Mouse (Mus musculus): ENCODE data around the gene Nphs1.

The Nphs1 gene

DNA sequence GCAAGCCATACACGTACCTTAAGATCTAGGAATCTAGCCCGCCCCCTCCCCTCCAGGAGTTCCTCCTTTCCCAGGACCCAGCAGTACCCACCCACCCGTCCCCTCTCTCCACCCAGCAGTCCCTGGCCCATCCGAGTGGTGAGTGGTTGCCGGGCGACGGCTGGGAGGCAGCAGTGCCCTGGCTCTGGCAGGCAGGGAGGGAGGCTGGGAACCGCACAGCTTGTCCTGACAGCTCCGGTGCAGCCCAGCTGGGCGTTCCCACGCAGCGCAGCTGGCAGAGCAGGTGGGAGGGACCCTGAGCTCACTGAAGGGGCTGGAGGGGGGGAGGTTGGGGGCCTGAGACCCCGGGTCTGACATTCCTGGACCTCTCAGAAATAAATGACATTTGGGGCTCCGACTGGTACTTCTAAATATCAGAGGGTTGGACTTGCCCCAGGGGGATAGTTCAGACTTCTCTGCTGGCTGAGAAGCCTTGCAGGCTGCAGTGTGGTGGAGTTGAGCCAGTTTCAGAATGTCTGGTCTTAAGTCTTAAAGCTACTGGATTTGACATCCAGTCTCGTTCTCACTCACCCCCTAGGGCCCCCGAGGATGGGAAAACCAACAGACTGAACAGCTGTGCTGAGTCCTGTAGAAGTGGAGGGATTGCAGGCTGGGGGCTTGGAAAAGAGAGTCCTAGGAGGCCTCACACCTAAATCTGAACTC, at the start of gene Nphs1, which contains the start of gene Kirrel2:
Nphs1 (plus strand) TSS at position 687 of the 702 bp plus-strand sequence.
Kirrel2 (minus strand) TSS at position 62 of the 702 bp plus-strand sequence.
- DNase-seq (ENCODE audit: low spot score in 2 of 2), result peak; percentile 56 to 65

DNA sequence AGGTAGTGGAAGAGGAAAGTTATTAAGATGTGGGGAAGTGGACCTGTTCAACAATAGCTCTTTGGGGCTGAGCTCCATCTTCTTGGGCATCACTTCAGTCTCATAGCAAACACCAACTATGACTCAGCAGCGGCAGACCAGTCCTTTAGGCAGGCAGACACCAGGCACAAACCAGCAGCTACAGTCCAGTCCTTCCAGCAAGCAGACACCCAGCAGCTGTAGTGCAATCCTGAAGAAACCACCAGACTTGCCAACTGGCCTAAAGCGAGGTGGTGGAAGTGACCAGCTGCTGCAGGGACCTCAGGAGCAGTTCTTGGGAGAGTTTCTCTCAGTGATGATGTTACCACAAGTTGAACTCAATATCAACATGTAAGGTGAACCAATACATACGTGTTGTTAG, 49.5 kb upstream of the Nphs1 start:
- no peak for DNase-seq (ENCODE audit: low spot score in 2 of 2)

DNA sequence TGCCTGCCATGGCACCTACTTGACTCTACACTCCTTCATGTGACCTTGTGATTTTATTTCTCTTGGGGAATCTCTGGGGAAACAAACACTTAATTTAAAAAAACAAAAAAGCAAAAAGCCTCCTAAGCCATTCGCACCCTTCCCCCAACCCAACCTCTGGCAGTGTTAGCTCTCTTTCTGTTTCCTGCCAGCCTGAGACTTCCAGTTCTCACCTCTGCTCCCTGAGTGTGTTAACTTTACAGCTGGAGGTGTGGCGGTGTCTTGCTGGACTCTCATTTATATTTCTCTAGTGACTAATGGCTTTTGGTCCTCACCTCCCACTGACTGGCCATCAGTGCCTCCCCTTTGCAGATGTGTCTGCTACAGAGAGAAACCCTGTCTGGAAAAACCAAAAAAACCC, 48.3 kb upstream of the Nphs1 start:
- DNase-seq (ENCODE audit: low spot score in 2 of 2), result no peak

DNA sequence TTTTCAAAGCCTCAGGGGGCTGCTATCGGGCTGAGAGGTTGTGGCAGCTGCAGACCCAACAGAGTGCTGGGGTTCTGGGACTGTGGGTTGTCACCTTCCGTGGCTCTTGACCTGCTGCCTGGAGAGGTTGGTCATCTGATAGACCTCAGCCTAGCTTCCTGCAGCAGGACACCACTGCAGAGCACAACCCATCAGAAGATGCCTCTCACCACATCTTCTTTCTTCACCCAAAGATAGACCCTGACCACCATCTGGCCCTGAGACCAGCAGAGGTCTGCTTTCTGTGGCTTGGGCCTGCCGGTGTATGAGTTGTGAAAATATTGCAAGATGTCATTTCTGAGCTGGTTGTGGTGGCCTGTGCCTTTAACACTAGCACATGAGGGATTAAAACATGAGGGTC, 47.1 kb upstream of the Nphs1 start:
- no peak for DNase-seq (ENCODE audit: low spot score in 2 of 2)

DNA sequence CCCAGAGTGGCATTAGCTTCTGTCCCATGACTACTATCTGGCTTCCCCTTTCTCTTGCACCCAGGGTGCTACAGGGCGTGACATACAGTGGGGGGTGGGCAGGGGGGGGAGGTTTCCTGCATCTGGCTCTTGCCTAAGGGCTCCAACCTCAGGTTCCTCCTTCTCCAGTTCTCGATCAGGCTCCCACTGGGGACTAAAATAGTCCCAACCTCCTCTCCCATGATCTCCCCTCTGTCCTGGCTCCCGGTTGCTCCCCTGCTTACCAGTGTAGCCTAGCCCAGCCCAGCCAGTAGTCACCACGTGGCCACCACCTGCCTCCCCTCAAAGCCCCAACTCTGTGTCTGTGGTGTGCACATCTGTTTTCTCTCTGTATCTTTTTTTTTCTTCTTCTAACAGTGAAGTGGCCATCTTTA, 45.4 kb upstream of the Nphs1 start:
- no peak for DNase-seq (ENCODE audit: low spot score in 2 of 2)

DNA sequence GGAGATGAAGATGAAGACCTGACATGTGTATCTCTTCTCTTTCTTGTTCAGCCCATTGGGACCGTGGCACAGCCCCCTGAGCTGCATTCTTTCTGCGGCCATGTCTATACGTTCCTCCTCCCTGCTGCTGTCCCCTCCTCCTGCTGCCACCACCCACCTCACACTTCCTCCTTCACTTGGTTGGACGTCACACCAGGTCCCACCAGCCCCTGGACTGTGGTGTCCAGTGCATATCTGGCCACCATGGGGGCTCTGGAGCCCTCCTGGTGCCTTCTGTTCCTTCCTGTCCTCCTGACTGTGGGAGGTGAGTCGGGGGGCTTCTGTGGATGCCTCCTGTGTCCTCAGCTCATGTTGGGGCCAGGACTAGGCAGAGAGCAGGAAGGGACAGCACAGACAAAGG, 44.5 kb upstream of the Nphs1 start, which contains the start of gene Tyrobp:
Tyrobp (plus strand) TSS at position 165 of the 400 bp plus-strand sequence.
- DNase-seq (ENCODE audit: low spot score in 2 of 2), result no peak

DNA sequence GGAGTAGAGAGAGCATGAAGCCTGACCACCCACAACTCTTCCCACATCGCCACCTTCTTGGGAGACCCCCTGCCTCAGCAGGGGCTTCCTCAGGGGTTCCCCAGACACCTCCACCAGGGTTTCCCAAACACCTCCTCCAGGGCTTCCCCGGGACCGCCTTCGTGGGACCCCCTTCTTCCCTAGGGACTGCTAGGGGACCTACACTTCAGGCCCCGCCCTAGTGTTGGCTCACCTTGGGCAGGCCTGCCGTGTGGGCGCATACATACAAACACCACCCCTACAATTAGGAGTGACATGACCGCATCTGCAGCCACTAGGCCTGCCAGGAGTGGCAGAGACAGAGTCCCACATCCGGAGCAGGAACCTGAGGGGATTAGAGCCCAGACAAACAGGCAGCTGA, 40.3 kb upstream of the Nphs1 start:
- DNase-seq (ENCODE audit: low spot score in 2 of 2), result no peak

DNA sequence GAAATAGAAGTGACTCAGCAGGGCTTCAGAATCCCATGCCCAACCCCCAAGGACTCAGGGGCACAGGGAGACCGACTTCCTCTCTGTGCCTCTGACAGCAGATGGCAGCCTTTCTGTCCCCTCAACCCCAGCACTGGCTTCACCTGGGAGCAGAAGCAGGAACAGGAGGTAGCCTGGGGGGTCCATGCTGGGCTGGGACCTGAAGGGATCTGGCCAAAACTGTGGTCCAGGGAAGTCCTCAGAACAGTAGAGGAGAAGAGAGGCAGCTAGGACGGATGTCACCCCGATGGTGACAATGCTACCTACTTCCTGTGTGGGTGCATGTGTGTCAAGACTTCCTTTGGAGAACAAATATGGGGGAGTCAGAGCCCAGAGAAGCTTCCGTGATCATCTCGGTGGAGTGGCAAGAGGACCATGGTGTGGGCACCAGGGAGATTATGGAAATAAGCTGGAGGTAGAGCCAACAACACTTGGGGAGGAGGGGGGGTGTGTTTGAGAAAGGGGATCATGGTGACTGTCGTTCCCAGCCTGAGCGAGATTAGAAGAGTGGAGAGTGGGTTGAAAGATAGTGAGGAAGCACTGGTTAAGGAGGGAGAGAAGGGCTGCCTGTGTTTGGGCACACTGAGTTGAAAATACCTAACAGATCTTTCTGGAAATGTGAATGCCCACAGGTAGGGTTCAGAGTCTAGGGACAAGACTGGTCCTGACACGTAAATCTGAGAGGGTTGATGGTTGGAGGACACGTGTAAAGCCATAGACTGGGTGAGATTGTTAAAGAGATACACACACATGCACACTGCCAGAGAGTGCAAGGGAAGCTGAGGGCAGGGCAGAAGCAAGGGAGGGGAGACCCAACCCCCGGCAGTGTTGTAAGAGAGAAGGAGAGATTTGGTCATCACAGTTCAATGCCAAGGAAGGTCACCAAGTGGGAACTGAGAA, 38.3 kb upstream of the Nphs1 start, which contains the start of gene Hcst:
Hcst (minus strand) TSS at position 294 of the 939 bp plus-strand sequence.
- no peak for DNase-seq (ENCODE audit: low spot score in 2 of 2)

DNA sequence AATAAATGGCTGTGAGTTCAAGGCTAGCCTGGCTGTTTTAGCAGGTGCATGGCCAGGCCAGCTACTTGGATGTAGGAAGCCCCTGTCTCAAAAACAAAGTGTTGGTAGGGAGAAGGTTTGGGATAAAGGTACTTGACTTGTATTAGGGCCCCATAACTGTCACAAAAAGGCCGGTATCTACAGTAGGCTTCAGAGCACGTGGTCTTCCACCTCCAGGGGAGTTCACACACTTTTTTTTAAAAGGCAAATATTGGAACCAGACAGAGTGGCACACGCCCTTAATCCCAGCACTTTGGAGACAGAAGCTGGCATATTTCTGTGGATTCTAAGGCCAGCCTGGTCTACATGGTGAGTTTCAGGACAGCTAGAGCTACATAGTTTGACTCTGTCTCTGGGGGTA, 37.4 kb upstream of the Nphs1 start:
- no peak for DNase-seq (ENCODE audit: low spot score in 2 of 2)

DNA sequence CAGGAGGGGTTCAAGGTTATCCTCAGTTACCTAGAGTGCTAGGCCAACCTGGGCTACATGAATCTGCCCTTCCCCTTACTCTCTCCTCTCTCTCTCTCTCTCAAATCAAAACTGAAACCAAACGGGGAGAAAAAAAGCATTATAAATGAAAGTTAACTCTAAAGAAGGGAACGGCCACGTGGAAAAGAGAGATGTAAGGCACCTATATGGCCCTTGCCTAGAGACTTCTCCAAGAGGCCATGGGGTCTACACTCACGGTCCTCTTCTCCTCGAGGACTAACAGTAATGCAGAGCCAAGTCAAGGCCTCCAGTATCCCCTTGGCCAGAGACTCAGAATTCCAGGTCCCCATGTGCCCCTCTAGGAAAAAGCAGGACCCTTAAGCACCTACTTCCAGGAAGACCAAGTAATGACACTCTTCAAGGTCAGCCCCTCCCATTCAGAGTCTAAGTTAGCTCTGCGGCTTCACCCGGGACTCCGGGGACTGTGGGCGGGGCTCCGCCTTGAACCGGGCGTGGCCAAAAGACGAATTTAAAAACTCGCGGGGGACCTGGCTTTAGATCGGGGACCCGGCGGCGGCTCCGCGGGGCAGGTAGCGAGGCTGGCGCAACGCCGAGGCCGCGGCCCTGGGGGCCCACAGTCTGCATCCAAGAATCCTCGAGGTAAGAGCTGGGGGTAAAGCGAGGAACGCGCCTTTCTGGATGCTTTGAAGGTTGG, 36.8 kb upstream of the Nphs1 start, which contains the start of gene Nfkbid:
Nfkbid (plus strand) TSS at position 558 of the 715 bp plus-strand sequence.
- no peak for DNase-seq (ENCODE audit: low spot score in 2 of 2)

DNA sequence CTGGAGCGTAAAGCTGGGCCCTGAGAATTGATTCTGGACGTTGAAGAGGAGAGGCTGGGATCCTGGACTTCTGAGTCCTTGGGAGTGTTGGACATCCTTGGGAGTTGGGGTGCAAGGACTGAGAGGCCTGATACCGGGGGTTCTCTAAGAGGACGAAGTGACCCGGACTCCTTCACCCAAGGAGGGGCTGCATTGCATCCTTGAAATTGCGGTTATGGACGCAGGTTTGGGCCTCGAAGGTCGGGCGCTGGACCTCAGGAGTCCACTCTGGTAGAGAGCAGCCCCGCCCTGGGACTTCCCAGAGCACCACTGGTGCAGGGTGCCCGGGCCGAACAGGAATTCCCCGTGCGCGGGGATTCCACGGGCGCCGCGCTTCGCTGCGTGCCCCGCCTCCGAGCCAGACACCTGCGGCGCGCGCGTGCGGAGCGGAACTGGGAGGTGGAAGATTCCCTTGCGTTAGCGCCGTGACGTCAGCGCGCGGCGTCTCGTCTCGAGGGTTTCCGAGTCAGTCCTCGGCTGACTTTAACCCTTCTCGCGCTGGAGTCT, 36.2 kb upstream of the Nphs1 start:
- peak; percentile 82 to 93 for DNase-seq (ENCODE audit: low spot score in 2 of 2)

DNA sequence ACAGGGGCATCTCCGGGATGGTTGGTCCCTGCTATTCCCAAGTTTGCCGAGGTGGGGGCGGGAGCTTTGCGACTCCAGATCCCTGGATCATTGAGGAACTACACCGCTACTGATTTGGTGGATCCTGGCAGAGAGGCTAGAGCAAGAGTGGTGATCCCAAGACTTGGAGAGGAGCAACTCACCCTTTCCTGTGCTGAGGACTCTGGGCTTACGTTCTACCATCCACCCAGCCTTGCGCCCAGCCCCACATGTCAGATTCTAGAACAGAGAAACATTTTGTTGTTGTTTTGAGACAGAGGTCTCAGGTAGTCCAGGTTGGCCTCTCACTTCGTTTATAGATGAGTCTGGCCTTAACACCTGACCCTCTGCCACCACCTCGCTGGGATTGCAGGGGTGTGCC, 35.6 kb upstream of the Nphs1 start:
- no peak for DNase-seq (ENCODE audit: low spot score in 2 of 2)

DNA sequence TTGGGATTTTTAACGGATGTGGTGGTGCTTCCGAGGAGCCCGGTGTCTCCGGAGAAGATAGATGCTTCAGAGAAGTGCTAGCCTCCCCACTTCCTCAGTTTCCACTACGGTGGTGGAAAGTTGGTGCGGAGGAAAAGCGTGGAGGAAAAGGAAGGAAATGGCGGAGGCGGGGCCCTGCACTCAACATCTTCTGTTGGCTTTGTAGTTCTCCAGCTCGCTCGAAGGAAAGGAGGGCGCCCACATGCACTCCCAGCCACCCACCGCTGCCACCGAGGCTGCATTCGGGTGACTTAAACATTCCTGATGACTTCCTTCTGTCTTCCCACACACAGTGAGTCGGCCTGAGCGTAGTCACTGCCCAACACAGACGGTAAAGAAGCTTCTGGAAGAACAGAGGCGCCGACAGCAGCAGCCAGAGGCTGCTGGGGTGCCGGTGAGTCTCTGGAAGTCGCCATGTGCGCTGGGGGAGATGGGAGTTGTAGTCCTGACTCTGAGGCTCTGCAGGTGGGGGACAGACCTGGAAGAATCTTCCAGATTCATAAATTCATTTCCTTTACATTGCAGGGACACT, 35.0 kb upstream of the Nphs1 start:
- no peak for DNase-seq (ENCODE audit: low spot score in 2 of 2)

DNA sequence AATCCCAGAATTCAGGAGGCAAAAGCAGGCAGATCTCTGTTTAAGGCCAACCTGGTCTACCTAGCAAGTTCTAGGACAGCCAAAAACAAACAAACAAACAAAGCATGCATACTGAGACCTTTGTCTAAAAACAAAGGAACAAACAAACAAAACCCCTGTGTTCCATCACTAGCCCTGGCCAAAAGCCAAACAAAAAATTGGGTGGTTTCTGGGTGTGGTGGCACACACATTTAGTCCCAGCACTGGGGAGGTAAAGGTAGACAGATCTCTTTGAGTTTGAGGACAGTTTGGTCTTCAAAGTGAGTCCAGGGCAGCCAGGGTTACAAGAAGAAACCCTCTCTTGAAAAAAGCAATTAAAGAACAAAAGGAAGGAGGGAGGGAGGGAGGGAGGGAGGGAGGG, 28.8 kb upstream of the Nphs1 start:
- DNase-seq (ENCODE audit: low spot score in 2 of 2), result no peak

DNA sequence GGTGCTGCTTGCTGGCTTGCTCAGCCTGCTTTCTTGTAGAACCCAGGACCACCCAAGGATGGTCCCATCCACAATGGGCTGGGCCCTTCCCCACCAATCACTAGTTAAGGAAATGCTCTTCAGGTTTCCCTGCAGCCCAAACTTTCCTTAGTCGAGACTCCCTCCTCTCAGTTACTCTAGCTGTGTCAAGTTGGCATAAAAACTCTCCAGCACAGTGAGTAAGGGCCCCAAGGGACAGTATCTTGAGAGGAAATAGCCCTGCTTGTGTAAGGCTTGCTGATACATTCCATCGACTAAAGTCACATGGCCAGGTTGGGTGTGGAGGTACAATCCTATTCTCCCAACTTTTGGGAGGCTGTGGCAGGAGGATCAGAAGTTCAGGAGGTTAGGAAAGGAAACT, 27.9 kb upstream of the Nphs1 start:
- no peak for DNase-seq (ENCODE audit: low spot score in 2 of 2)

DNA sequence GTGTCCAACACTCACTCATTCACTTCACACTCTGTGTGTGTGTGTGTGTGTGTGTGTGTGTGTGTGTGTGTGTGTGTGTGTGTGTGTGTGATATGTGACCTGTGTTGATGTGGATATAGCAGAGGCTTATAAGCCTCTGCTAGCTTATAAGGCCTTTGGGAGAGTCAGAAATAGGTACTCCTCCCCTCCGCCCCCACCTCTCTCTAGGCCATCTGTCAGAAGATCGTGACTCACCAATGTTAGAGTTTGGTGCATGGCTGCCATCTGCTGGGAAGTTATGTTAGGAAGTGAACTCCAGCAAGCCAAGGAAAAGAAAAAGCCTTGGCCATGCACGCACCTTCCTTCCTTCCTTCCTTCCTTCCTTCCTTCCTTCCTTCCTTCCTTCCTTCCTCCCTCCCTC, 26.3 kb upstream of the Nphs1 start:
- DNase-seq (ENCODE audit: low spot score in 2 of 2), result peak; percentile 78

DNA sequence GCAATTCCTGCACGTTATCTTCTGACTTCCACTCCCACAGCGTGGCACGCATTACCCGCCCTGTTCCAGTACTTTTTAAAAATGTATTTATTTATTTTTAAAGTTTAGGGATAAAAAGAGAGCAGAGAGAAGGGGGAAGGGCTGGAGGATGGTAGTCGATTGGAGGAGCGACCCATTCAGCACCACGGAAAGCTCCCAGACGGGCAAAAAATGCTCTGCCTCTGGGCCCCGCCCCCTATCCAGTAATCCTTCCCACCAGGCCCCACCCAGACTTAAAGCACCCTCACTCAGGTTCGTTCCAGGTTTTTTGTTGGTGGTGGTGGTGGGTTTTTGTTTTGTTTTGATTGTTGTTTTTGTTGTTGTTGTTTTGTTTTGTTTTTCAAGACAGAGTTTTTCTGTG, 23.9 kb upstream of the Nphs1 start:
- DNase-seq (ENCODE audit: low spot score in 2 of 2), result no peak

DNA sequence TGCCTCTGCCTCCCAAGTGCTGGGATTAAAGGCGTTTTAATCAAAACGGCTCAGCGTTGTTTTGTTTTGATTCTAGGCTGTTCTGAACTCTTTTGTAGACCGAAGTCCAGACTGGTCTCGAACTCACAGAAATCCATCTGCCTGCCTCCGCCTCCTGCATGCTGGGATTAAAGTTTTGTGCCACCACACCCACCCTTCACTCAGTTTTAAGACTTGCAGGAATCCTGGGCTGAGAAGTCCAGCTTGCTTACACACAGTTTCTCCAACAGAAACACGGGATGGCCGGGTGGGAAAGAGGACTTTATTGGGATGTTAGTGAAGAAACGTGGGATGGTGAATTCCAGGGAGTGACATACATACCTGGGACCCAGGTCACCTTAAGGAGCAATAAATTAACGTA, 23.4 kb upstream of the Nphs1 start:
- DNase-seq (ENCODE audit: low spot score in 2 of 2), result no peak

DNA sequence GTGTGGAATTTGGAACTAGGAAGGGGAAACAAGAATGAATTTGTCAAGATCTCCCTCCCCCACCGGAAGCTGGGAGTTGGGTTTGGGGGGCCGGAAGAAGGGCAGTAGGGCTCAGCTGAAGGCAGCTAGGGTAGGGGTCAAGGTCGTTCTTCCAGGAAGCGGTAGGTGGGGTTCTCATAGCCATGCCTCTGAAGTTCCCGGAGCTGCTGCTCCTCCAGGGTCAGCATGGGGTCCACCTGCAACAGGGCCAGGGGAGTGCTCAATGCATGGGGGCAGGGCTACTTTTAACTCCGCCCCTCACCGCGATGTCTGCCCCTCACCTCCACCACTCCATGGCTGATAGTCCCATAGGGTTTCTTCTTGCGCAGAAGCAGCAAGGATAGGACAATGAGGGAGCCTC, 23.0 kb upstream of the Nphs1 start:
- no peak for DNase-seq (ENCODE audit: low spot score in 2 of 2)

DNA sequence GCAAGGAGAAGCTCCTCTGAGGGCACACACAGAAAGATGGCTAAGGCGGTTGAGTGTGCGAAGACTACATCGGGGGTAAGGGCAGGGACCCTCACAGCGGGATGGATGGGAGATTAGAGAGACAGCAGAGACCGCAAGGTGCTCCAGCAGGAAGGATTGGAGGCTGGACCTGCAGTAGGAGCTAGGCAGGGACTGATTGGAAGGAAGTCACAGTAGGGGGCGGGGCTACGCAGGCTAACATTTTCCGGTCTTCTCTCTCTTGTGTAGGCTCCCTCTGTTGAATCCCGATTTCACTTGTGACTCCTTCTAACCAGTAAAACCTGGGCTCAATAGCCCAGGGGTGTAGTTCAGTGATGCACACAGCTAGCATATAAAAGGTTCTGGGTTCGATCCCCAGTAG, 21.2 kb upstream of the Nphs1 start:
- DNase-seq (ENCODE audit: low spot score in 2 of 2), result no peak

DNA sequence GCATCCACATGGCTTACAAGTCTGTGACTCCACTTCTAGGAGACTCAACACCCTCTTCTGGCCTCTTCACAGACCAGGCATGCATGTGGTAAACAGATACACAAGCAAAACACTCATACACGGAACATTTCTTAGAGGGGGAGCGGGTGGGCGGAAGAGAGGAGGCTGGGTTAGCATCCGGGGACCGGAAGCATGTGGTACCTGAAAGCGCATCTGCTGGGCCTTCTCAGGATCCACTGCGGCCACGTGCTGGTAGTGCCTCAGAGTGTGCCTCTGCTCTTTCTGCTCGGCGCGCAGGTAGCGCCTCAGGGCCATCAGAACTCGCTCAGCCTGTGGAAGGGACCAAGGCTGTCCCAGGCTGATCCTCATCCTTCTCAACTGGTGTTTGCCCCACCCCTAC, 18.4 kb upstream of the Nphs1 start:
- no peak for DNase-seq (ENCODE audit: low spot score in 2 of 2)
